Mouse (Mus musculus): ENCODE data around the gene Nlrc5. TPM values are rescaled to one million over a fixed set of nuclear protein-coding genes. Genes with fewer than 3 reads are reported as not detected.

Nlrc5 gene
- polyA plus RNA-seq, 1 experiment: 0.82 TPM

- 1% methylated on average over 34 of the region's 34 CpGs for WGBS
- no peak for DNase-seq
- H3K27me3 ChIP-seq (ENCODE audit: control insufficient read depth, insufficient read depth, low read length): no peaks in the 10 kb centered on the region; the same call in 1 of the 2 replicates
- peak overlapping the region; percentile 37 for H3K4me3 ChIP-seq (replicated peaks; ENCODE audit: insufficient read depth, low read depth, low read length)
- TF ChIP-seq POLR2A (IDR thresholded peaks at IDR 0.05; ENCODE audit: borderline replicate concordance, insufficient read depth, low read length): no peak
- no peak for TF ChIP-seq CTCF (IDR thresholded peaks at IDR 0.05; ENCODE audit: borderline replicate concordance, insufficient read depth, low read depth, low read length)
- H3K4me1 ChIP-seq (ENCODE audit: control insufficient read depth, insufficient read depth, low read length): peaks cover 8% of the 10 kb centered on the region; the same call in 1 of the 2 replicates
- no peak overlapping the region for H3K27ac ChIP-seq (ENCODE audit: insufficient read depth, low read length)
Measured at GRCm38 (mm10) chr8:94532525-94532872, 98.3 kb downstream of the Nlrc5 start.

GRCm38 (mm10) chr8:94532873-94533671 is 98.9 kb downstream of the Nlrc5 start, which contains the start of gene Cpne2:
TSS of gene Cpne2 (plus strand) at chr8:94532990.
- no peak for TF ChIP-seq POLR2A (IDR thresholded peaks at IDR 0.05; ENCODE audit: borderline replicate concordance, insufficient read depth, low read length)
- no peak for TF ChIP-seq CTCF (IDR thresholded peaks at IDR 0.05; ENCODE audit: borderline replicate concordance, insufficient read depth, low read depth, low read length)
- DNase-seq: peak; percentile 22 to 26
- Histone ChIP-seq H3K27me3 (ENCODE audit: control insufficient read depth, insufficient read depth, low read length) (no peaks in the 10 kb centered on the region; the same call in 1 of the 2 replicates), H3K4me3 (replicated peaks; ENCODE audit: insufficient read depth, low read depth, low read length) (peak within 1 kb of the TSS; percentile 37), H3K4me1 (ENCODE audit: control insufficient read depth, insufficient read depth, low read length) (peaks cover 10% of the 10 kb centered on the region; the same call in 1 of the 2 replicates), H3K27ac (ENCODE audit: insufficient read depth, low read length) (no peak within 1 kb of the TSS)
- WGBS: 1% methylated on average over 78 of the region's 81 CpGs

DNA sequence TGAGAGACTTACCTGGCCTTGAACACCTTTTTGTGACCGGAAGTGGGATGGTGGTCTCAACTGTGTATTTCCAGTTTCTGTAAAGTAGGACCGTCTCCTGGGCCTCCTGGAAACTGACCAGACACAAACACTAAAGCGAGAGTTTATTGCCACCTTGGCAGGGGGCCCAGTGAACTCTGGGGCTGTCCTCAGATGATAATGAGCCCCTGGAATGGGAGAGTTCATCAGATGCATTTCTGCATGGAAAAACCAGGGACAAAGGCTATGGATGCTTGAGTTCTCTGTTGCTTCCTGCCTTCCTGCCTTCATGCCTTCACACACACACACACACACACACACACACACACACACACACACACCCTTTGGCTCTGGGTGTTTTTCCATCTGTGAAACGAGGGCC is 100.5 kb downstream of the Nlrc5 start:
- 53% methylated on average over 4 of the region's 4 CpGs for WGBS
- DNase-seq: no peak
- Histone ChIP-seq H3K27ac (ENCODE audit: insufficient read depth, low read length) (no peak overlapping the region), H3K4me1 (ENCODE audit: control insufficient read depth, insufficient read depth, low read length) (peaks cover 10% of the 10 kb centered on the region; the same call in 1 of the 2 replicates), H3K4me3 (replicated peaks; ENCODE audit: insufficient read depth, low read depth, low read length) (no peak overlapping the region), H3K27me3 (ENCODE audit: control insufficient read depth, insufficient read depth, low read length) (no peaks in the 10 kb centered on the region; the same call in 1 of the 2 replicates)
- TF ChIP-seq POLR2A (IDR thresholded peaks at IDR 0.05; ENCODE audit: borderline replicate concordance, insufficient read depth, low read length) (no peak), CTCF (IDR thresholded peaks at IDR 0.05; ENCODE audit: borderline replicate concordance, insufficient read depth, low read depth, low read length) (no peak)

GRCm38 (mm10) chr8:94535631-94536030 is 101.5 kb downstream of the Nlrc5 start:
- H3K27ac ChIP-seq (ENCODE audit: insufficient read depth, low read length): no peak overlapping the region
- peaks cover 10% of the 10 kb centered on the region; the same call in 1 of the 2 replicates for H3K4me1 ChIP-seq (ENCODE audit: control insufficient read depth, insufficient read depth, low read length)
- no peak overlapping the region for H3K4me3 ChIP-seq (replicated peaks; ENCODE audit: insufficient read depth, low read depth, low read length)
- DNase-seq: no peak
- 58% methylated on average over 7 of the region's 7 CpGs for WGBS
- TF ChIP-seq CTCF (IDR thresholded peaks at IDR 0.05; ENCODE audit: borderline replicate concordance, insufficient read depth, low read depth, low read length) (no peak), POLR2A (IDR thresholded peaks at IDR 0.05; ENCODE audit: borderline replicate concordance, insufficient read depth, low read length) (no peak)
- H3K27me3 ChIP-seq (ENCODE audit: control insufficient read depth, insufficient read depth, low read length): no peaks in the 10 kb centered on the region; the same call in 1 of the 2 replicates

DNA sequence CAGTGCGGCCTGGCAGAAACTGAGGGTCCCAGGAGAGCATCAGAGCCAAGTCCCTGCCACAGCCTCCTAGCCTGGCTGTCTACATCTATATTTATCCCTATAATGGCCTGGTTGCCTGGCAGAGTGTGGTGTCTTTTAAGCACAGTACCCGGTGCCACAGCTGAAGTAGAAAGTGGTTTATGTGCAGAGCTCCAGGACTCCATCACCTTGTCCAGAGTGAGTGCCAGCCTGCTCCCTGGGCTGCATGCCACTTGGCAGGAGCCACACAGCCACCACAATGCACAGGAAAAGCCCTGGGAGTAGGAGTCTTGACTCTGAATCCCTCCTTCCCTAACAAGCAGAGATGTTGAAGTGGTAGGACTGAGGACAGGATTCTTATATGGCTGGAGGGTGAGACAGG is 103.3 kb downstream of the Nlrc5 start:
- 26% methylated on average over 2 of the region's 2 CpGs for WGBS
- peaks cover 10% of the 10 kb centered on the region; the same call in 1 of the 2 replicates for H3K4me1 ChIP-seq (ENCODE audit: control insufficient read depth, insufficient read depth, low read length)
- H3K27me3 ChIP-seq (ENCODE audit: control insufficient read depth, insufficient read depth, low read length): no peaks in the 10 kb centered on the region; the same call in 1 of the 2 replicates
- TF ChIP-seq POLR2A (IDR thresholded peaks at IDR 0.05; ENCODE audit: borderline replicate concordance, insufficient read depth, low read length) (no peak), CTCF (IDR thresholded peaks at IDR 0.05; ENCODE audit: borderline replicate concordance, insufficient read depth, low read depth, low read length) (no peak)
- H3K27ac ChIP-seq (ENCODE audit: insufficient read depth, low read length): no peak overlapping the region
- no peak overlapping the region for H3K4me3 ChIP-seq (replicated peaks; ENCODE audit: insufficient read depth, low read depth, low read length)
- DNase-seq: no peak

GRCm38 (mm10) chr8:94540025-94540424 is 105.9 kb downstream of the Nlrc5 start:
- no peak for DNase-seq
- no peaks in the 10 kb centered on the region for H3K27me3 ChIP-seq (ENCODE audit: control insufficient read depth, insufficient read depth, low read length)
- H3K4me1 ChIP-seq (ENCODE audit: control insufficient read depth, insufficient read depth, low read length): peaks cover 10% of the 10 kb centered on the region; the same call in 1 of the 2 replicates
- H3K4me3 ChIP-seq (replicated peaks; ENCODE audit: insufficient read depth, low read depth, low read length): no peak overlapping the region
- TF ChIP-seq POLR2A (IDR thresholded peaks at IDR 0.05; ENCODE audit: borderline replicate concordance, insufficient read depth, low read length) (no peak), CTCF (IDR thresholded peaks at IDR 0.05; ENCODE audit: borderline replicate concordance, insufficient read depth, low read depth, low read length) (no peak)
- H3K27ac ChIP-seq (ENCODE audit: insufficient read depth, low read length): no peak overlapping the region
- 96% methylated on average over 2 of the region's 2 CpGs for WGBS

DNA sequence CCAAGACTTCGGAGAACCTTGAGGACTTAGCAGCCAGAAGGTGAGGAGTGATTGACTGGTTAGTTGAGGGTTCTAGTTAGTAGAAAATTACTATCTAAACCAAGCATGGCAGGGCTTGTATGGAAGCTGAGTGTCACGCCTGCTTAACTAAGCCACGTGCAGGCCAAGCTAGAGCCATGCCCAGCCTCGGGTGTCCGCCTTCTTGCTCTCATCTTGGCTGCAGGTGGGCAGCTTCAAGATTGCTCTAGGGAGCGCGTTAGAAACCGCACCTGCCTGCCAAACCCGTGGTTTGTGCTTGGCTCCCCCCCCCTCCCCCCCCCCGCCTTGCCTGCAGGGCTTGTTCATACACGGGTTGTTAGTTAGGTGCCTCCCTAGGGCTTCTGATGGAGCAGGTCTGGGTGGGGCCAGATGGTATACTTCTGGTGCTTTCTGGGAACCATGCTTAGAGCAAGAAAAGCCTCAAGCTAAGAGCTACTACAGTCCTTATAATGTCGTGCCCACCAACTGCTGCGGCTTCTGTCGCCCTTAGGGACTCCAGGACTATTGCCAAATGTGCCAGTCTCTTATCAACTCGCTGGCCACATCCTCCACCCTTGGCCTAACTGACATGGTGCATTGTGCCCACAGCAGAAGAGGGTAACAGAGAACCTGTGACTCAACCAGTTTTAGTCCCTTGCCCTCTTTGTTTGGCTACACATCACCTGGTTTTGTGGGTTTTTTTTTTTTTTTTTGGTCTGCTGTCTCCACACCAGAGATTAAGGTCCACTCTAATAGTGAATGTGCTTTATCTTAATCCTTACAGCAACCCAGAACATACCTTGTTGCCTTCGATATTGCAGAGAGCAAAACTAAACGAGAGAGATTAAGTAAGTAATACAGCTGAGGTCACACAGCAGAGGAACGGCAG is 107.0 kb downstream of the Nlrc5 start:
- Histone ChIP-seq H3K27ac (ENCODE audit: insufficient read depth, low read length) (no peak overlapping the region), H3K27me3 (ENCODE audit: control insufficient read depth, insufficient read depth, low read length) (no peaks in the 10 kb centered on the region), H3K4me1 (ENCODE audit: control insufficient read depth, insufficient read depth, low read length) (peaks cover 10% of the 10 kb centered on the region; the same call in 1 of the 2 replicates), H3K4me3 (replicated peaks; ENCODE audit: insufficient read depth, low read depth, low read length) (no peak overlapping the region)
- no peak for TF ChIP-seq POLR2A (IDR thresholded peaks at IDR 0.05; ENCODE audit: borderline replicate concordance, insufficient read depth, low read length)
- no peak for TF ChIP-seq CTCF (IDR thresholded peaks at IDR 0.05; ENCODE audit: borderline replicate concordance, insufficient read depth, low read depth, low read length)
- WGBS: 32% methylated on average over 17 of the region's 18 CpGs
- no peak for DNase-seq

All from cerebellum, adult 2 months (tissue).